Mouse (Mus musculus): Measurements from ENCODE around the gene Rtn4rl2. TPM values are rescaled to one million over a fixed set of nuclear protein-coding genes. Genes with fewer than 3 reads are reported as not detected.

Rtn4rl2 gene
- total RNA-seq, 2 experiments from 2014 or later: 0.37 to 0.80 TPM

DNA sequence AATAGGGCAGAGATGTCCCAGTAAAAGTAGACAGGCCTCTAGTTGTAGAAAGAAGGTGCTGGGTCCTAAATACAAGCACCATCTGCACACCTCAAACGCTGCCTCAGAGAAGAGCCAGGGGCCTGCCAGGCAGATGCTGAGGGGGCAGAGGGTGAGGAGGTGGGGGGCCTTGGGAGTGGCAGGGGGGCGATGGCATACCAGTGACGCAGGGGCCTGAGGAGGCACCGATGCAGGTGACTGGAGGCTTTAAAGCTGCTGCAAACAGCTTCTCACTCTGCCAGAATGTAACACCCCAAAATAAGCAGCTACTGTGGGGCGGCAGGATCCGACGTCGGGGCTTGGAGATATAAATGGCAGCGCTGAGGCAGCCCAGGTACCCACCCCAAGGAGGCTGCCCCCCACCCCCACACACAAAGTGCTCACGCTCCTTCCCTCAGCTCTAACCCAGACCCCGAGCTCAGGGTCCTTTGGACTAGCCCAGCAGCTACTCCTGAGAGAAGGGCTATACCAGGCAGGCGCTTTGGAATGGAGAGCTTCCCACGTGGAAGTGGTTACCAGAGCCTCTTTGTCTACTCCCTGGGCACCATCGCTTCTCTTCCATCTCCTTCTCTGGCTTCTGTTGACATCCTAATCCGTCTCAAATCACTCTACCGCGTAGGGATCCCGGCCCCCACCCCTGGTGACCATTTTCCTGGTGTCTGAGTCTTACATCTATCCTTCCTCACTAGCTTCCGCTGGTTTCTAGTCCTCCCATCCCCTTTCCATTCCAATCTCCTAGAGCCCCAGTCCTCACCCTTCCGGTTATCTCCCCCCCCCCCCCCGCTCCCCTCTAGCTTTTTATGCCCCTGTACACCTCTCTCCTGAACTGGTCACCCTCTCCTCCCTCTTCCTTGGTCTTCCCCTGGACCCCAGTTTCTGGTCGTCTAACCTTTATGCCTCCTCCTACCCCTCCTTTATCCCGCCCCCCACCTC lies 1.1 kb downstream of the Rtn4rl2 start:
- no peak for DNase-seq (ENCODE audit: low spot score in 2 of 2)

DNA sequence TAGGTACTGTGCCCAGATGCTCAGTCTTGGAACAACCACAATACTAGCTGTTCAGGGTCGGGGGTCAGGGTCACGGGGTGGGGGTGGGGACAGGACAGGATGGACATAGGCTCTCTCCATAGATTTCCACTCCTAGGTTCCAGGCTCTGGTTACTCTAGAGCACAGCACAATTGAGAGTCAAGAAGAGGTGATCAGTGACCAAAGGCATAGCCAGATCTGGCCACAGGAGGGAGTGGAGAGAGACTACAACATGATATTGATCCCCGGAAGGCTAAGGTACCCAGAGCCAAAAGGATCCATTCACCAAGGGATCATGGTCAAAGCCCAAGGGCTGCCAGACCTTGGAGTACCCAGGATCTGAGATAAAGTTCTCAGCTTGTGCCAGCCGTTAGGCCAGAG lies 1.9 kb downstream of the Rtn4rl2 start:
- no peak for DNase-seq (ENCODE audit: low spot score in 2 of 2)

DNA sequence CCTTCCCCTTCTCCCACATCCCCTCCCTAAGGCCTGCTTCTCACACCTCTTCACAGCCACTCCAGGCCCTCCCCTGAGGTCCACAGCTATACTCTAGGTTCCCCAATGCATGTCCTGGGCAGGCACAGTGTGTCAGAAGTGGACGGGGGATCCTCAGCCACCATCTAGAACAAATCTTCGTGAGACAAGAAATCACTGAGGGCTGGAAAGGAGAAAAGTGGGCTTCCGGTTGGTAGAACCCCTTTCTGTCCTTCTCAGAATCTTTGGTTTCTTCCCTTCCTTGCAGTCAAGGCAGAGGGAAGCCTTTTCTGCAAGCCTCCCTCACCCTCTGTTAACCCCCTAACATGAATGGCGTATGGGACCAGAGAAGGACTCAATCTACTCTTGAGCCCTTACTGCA lies 2.6 kb downstream of the Rtn4rl2 start:
- DNase-seq (ENCODE audit: low spot score in 2 of 2): no peak

DNA sequence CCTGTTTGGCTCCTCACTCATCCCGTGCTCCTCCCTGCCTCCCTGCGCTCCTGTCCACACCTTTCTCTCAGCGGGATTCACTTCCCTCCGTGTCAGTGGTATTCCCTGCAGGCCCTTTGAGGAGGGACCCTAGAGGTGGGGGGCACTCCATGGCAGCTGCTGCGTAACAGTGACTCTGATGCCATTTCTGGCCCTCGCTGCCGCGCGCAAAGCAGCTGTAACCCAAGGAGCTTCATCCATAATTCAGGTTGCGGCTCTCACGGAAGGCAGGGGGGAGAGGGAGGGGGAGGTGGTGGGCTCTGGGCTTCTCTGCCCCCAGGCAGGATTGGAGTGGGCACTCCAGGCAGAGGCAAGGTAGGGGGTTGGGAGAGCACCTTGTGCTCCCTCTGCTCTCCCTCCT lies 3.0 kb downstream of the Rtn4rl2 start:
- DNase-seq (ENCODE audit: low spot score in 2 of 2): no peak

DNA sequence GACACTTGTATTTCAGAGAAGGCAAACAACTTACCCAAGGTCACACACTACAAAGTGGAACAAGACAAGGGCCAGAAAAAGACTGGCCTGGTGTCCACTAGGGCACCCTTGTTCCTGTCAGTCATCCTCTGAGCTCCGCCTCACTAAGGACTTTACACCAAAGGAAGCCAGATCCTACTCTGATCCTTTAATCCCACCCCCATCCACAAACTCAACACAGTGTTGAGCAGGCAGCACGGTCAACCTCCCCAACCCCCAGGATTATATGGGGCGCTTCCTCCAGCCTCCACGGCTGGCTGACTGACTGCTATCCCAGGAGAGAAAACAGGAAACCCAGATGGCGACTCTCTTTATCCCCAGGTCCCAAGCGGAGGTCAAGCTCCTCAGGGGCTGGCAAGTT lies 3.4 kb downstream of the Rtn4rl2 start:
- DNase-seq (ENCODE audit: low spot score in 2 of 2): no peak

DNA sequence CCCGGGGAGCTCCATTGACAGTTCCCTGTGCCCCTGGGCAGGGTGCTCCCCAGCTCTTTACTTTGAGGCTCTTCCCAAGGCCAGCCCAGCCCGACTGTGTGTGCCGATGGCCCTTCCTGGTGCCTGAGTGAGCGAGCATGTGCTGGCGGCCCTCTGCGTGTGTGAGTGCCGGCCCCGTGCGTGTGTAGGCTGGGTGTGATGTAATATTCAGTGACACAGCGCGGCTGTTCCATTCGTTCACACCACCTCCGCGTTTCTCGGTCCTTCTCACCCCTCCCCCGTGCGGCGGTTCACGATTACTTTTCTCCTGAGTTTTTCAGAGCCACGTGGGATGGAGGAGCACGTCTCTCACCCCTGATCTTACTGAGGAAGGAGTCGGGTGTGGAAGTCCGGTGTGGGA lies 3.9 kb downstream of the Rtn4rl2 start:
- no peak for DNase-seq (ENCODE audit: low spot score in 2 of 2)

DNA sequence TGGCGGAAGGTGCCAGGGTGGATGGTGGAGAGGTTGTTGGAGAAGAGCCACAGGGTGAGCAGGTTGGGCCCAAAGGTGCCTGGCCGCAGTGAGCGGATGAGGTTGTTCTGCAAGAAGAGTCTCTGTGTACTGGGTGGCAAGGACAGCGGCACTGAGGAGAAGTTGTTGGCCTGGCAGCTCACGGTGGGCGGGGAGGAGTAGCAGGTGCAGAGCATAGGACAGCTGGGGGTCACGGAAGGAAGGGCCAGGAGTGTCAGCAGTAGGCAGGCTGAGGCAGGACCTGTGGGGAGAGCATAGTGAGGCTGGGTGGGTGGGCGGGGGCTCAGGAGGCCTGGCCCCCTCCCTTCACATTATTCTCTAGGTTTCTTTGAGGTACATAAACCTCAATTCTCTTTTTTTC lies 5.9 kb downstream of the Rtn4rl2 start:
- no peak for DNase-seq (ENCODE audit: low spot score in 2 of 2)

DNA sequence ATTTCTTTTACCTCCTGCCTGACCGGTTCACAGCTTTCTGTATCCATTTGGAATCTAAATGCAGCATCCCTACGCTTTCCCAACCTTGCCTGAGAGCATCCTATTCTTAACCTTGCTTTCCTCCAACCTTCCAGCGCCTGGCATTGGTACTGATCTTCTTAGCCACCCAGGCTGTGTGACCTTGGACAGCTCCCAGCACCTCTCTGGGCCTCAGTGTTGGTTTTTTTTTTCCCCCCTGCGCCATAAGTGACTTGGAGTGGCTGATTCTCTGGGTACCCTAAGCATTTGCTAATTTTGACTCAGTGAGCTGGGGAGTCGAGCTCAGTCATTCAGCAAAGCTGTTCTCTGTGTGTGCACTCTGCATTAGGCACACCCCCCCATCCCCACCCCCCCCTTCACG lies 10.7 kb downstream of the Rtn4rl2 start:
- no peak for DNase-seq (ENCODE audit: low spot score in 2 of 2)

DNA sequence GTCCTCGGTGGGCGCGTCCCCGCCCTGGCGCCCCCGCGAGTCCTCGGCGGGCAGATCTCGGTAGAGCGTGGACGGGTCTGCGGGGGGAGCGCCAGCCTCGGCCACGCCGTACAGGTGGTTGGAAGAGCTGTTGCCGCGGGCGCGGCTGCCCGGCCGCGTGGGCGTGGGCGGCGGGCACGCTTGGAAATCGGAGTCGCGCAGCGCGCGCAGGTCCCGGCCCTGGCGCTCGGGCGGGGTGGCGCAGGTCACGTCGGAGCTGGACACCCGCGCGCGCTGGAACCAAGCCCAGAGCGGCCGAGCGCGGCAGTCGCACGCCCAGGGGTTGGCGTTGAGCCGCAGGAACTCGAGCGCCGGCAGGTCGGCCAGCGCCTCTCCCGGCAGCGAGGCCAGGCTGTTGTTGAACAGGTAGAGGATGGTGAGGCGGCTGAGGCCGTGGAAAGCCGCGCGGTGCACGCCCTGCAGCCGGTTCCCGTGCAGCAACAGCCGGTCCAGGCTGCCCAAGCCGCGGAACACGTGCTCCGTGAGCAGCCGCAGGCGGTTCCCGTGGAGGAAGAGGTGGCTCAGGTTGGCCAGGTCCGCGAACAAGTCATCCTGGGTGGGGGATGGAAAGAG lies 14.3 kb downstream of the Rtn4rl2 start:
- peak in 1 of 2 experiments; percentile 51 for DNase-seq (ENCODE audit: low spot score in 2 of 2)

DNA sequence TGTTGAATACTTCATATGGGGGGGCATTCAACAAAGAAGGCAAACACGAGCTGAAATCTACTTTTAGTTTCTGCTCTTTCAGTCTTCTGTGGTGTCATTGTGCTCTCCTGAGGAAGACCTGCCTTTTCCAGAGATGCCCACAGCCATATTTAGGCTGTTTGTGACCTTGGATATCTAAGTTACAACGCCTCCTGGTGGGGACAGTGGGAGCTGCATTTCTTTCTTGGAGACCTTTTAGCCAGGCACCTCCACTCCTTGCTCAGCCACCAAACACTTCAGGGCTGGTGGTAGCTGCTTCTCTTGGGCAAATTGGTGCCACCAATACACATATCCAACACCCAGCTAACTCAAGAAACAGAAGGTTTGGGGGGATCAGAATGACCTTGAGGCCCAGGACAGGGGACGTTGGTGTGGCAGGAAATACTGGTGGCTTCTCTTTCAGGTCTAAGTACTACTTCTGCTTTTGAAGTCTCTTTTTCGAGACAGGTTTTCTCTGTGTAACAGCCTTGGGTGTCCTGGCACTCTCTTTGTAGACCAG lies 15.8 kb downstream of the Rtn4rl2 start:
- DNase-seq (ENCODE audit: low spot score in 2 of 2): no peak

DNA sequence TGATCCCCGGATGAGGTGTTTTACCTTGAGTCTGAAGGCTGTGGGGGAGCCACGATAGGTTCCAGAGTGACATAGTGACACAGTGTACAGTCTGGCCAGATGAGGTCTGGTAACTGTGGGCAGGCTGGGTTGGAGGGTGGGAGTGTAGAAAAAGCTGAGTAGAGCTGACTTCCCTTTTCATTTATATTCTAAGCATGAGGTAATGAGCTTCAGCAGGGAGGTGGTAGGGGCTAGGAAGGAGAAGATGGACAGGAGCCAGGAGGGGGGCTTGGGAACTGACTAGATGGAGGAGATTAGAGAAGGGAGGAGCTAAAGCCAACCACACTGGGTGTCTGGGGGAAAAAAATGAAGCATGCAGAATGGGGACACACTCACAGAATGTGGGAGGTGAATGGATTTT lies 17.5 kb downstream of the Rtn4rl2 start:
- no peak for DNase-seq (ENCODE audit: low spot score in 2 of 2)

DNA sequence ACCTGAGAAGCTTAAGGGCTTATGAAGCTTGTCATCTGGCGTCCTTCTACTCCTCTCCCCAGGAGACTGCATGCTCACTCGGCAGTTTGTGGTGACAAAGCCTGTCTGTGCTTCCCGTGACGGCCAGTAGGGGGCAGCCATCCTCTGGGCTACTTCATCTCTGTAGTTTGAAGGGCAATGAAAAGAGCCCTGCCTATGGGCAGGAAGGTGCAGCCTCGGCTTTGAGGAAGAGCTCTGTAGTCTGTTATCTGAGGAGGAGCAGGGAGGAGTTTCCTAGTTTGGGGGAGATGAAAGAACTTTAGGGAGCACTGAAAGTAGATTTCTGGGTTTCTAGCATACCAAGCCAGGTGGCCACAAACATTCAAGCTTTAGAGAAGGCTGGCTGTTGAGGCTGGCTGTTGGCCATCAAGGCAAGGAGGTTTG lies 18.0 kb downstream of the Rtn4rl2 start:
- DNase-seq (ENCODE audit: low spot score in 2 of 2): peak in 1 of 2 experiments; percentile 63

DNA sequence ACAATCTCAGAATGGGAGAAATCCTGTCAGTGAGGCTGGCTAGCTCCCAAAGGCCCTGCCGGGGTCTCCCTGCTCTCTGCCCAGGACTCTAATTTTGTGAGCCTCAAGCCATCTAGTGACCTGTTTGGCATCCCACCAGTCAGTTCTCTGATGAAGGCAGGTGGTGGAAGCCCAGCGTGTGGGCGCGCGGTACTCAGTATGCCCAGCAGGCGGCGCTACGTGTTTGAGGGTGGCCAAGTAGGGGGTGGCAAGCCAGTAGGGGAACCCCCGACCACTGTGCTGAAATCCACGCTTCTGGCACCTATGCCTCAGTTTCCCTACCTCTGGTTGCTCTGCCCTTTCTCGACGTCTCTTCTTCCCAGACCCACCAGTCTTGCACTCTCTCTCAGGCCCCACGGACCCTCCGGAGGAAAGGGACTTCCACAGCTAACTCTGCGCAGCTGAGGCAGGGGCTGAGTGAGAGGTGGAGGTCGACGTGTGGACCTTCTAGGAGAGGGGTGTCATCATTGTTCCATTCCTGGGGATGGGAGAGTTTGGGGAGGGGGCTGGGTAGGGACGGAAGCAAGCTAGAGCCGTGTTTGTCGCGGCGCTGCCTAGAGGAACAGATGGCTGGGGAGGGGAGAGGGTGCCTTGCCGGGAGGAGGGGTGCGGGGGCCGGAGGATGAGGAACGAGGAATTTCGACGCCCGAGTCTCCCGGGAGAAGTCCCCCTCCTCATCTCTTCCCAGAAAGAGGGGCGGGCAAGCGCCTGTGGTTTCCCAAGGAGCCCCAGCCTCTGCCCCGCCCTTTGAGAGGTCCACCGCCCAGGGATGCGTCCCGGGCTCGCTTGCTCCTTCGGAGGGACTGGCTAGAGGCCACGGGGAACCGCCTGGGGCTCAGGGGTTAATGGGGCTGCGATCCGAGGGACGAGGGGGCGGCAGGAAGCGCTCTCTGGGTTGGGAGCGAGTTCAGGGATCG lies 20.6 kb downstream of the Rtn4rl2 start:
- peak in 1 of 2 experiments; percentile 59 for DNase-seq (ENCODE audit: low spot score in 2 of 2)

DNA sequence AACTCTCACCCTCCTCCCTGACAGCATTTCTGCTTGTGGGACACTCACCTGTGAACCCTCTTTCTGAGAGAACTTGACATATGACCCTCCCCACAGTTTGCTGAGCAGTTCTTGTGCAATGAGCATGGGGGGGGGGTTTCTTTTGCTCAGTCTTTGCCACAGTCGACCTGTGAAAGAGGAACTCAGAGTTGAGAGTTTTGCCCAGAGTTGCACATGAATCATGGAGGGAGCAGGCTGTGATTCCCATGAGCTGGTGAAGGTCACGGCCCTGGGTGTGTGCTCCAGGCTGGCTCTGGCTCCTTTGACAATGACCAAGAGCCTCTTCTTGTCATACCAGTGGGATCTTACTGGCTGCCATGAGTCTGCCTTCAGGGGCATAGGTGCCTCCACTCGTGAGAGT lies 24.3 kb downstream of the Rtn4rl2 start:
- DNase-seq (ENCODE audit: low spot score in 2 of 2): no peak

DNA sequence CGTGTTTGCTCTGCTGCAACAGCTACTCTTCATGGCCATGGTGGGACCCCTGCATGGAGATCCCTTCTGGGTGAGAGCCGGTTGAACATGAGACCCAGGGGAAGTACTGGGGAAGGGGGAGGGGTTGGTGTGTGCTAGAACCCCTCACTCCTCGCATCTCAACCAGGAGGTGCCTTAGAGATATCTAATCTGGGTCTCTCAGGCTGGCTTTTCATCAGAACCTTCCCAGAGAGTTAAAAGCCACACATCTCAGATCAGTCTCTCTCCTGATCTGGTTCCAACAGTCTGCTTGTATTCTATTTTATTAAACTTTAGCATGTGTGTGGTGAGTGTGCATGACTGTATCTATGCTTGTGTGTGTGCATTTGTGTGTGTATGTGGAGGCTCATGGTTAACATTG lies 25.1 kb downstream of the Rtn4rl2 start:
- DNase-seq (ENCODE audit: low spot score in 2 of 2): no peak

DNA sequence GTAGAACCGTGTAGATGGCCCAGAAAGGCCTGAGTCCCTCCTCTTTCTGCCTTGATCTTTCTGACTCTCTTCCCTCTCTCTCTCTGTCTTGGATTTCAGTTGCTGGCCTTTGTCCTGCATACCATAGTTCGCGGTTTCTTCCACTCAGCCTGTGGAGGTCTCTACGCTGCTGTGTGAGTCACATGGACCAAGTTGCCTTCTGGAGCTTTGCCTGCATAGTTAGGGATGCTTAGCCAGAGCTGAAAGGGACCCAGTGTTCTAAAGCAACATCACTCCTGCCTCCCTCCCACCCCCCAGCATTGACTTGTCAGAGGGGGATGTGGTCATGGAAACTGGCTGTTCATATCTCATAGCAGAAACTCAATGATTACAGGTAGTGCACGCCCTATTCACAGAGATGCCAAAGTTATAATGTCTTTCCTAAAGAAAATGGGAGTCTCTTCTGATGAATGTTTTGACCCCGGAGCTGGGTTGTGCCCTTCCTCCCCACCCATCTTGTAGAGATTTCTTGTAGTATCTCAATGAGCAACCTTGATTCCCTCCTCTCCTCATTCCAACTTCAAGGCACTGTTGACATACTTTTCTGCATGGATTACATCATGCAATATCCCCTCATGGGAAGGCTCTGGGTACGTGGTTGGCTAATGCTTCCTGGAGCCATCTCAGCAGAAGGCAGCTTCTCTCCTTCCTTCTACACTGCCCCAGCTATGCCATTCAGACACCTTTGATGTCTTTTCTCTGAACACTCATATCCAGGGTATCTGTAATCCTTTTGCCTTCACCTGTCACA lies 26.3 kb downstream of the Rtn4rl2 start:
- no peak for DNase-seq (ENCODE audit: low spot score in 2 of 2)

DNA sequence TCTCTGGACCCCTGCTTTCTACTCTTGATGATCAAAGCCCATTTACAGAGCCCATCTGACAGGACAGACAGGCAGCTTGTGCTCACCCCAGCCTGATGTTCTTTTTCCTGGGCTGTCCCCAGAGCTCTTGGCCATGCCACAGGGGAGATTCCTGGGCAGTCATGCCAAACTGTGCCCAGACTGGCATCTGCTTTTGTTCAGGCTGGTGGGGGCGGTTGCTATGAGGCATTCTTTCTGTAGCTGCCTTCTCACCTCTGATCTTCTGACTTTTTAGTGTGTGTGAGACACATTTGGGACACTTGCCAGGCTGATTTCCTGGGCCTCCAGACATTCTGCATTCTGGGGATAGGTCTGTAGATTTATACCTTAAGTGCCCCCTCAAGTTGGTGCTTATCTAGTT lies 28.0 kb downstream of the Rtn4rl2 start:
- no peak for DNase-seq (ENCODE audit: low spot score in 2 of 2)

DNA sequence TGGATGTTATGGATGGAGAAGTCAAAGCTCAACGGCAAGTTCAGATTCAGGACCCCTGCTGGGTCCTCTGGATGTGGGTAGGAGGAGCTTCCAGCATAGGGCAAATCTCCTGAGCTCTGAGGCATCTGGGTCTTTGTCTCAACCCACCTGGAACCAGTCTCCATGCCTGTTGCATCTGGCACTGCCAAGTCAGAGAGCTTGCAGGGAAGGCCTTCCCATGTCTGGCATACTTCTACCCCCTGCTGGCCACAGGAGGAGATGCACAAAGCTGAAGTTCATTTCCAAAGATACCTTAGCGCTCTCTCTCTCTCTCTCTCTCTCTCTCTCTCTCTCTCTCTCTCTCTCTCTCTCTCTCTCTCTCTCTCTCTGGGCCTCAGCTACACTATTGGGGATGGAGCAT lies 30.8 kb downstream of the Rtn4rl2 start:
- peak in 1 of 2 experiments; percentile 53 for DNase-seq (ENCODE audit: low spot score in 2 of 2)

DNA sequence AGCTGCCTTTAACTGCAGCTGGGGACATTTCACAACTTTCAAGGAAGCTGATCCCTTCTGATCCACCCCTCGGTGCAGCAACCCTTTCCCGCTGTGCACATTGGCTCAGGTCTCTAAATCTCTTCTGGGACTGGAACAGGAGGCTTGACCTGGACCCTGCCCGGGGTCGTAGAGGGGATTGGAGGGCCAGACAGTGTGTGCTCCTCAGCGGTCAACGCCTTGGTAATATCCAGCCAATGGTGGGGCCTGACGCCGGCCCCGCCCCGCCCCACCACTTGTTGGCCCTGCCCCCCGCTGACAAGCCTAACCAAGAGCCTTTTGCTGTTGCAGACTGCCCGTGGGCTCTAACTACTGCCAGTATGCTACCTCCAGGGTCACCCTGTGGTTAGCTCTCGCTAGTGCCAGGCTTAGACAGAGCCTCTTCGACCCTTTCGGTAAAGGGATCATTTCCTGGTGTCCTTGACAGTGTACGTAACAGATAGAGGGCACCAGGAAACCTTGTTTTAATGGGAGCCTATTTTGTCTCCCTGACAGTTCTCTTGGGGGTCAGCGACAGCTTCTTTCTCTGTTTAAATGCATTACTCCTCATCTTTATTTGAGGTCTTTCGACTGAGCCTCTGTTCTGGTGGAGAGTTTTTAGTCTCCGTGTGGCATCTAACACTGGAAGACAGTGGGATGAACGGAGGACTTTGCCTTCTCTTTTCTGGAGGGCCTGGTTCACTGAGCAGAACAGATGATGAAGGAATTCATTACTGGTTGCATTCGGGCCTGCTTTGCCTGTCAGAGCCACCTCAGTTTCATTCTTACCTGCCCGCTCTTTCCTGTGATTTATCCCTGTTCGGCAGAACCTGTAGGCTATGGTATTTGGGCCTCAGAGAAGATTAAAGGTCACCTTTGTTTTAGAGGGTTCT lies 35.1 kb downstream of the Rtn4rl2 start:
- DNase-seq (ENCODE audit: low spot score in 2 of 2): peak; percentile 65 to 76

Measured in gastrocnemius, postnatal 4 days (tissue).